In the genomic region with DNA sequence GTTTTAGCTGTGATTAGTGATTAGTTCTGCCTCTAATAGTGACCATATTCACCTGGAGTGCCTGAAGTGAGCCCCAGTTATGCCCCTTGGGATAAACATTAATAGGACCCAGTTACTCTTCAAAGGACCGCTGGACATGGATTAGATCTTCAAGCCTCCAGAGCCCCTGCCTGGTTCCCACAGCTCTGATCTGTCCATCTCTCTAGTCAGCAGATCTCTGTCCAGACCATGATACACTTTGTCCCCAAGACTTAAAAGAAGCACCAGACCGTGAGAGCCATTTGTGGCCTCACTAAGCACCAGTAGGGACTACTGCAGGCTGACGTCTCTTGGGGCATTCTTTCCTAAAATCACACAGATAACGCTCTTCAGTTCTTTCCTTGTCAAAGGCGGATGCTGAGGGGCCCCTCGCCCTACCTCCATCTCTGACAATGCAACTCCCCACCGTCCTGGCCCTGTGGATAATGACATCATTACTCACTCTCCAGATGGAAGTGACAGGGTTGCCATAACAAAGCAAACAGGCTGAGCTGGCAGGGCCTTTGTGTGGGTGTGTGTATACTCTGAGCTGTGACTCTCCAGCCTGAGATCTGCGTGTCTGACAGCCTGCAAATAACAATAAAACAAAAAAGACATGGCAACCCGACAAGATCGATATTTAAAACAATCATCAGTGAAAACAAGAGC, we compare ENCODE assay signal across 9 mouse cellular contexts. TPM values are rescaled to one million over a fixed set of nuclear protein-coding genes. Genes with fewer than 3 reads are reported as not detected.
DNase-seq lines count a peak whose midpoint lies in the region; ATAC-seq lines count a peak whose summit lies in the region.
"Had no signal": no experiment of that assay in that cellular context is flagged by ENCODE, and none has a peak within 500 bp of the region (broad histone marks: within the 10 kb centered on the region; RNA-seq: fewer than 3 reads in every experiment).

No protein-coding gene starts in this region.

- 4% methylated on average over 10 of the region's 10 CpGs for WGBS in forebrain, embryonic 14.5 days
- WGBS in hindbrain, embryonic 12.5 days: 11% methylated on average over 10 of the region's 10 CpGs

- H3K9me3 ChIP-seq in forebrain, embryonic 14.5 days (replicated peaks; ENCODE audit: control insufficient read depth, low read length): no peaks in the 10 kb centered on the region
- H3K9me3 ChIP-seq in hindbrain, embryonic 12.5 days (replicated peaks): no peaks in the 10 kb centered on the region

- H3K36me3 ChIP-seq in forebrain, embryonic 14.5 days (ENCODE audit: control insufficient read depth, insufficient read depth, low read length): no peaks in the 10 kb centered on the region
- H3K36me3 ChIP-seq in hindbrain, embryonic 12.5 days: no peaks in the 10 kb centered on the region

- peak overlapping the region; percentile 45 for H3K9ac ChIP-seq in forebrain, embryonic 14.5 days (ENCODE audit: low read length)
- H3K9ac ChIP-seq in hindbrain, embryonic 12.5 days: peak overlapping the region; percentile 51

- DNase-seq in frontal cortex, postnatal 14 days (ENCODE audit: low spot score in 2 of 2): no peak
- DNase-seq in forebrain, embryonic 14.5 days (ENCODE audit: low spot score): peak; percentile 86
- DNase-seq in layer of hippocampus, postnatal 10 days (ENCODE audit: low spot score in 2 of 2): peak; percentile 53 to 60
- peak; percentile 85 for DNase-seq in mesoderm, embryonic 11.5 days (ENCODE audit: low read depth, low spot score)
- peak; percentile 47 for DNase-seq in telencephalon, adult 2 months (ENCODE audit: low read depth, low spot score)
- no peak for DNase-seq in thymus, postnatal 25 days

- peak; percentile 54 for ATAC-seq in frontal cortex, adult (ENCODE audit: low TSS enrichment)
- peak; percentile 92 for ATAC-seq in forebrain, embryonic 14.5 days
- ATAC-seq in hindbrain, embryonic 12.5 days (ENCODE audit: low FRiP score): peak; percentile 92

- peak overlapping the region; percentile 80 for H3K27ac ChIP-seq in forebrain, embryonic 14.5 days (ENCODE audit: low read depth, low read length)
- H3K27ac ChIP-seq in hindbrain, embryonic 12.5 days: peak overlapping the region; percentile 95

- peaks cover 20% of the 10 kb centered on the region for H3K4me1 ChIP-seq in forebrain, embryonic 14.5 days (ENCODE audit: control insufficient read depth, insufficient read depth, low read length)
- peaks cover 30% of the 10 kb centered on the region for H3K4me1 ChIP-seq in hindbrain, embryonic 12.5 days

- H3K4me2 ChIP-seq in forebrain, embryonic 14.5 days (ENCODE audit: low read length): peak overlapping the region; percentile 21; the same call in 1 of the 2 replicates
- peak overlapping the region; percentile 36; the same call in 1 of the 2 replicates for H3K4me2 ChIP-seq in hindbrain, embryonic 12.5 days (replicated peaks)

- H3K27me3 ChIP-seq in forebrain, embryonic 14.5 days (replicated peaks; ENCODE audit: control insufficient read depth, insufficient read depth, low read length): no peaks in the 10 kb centered on the region
- no peaks in the 10 kb centered on the region for H3K27me3 ChIP-seq in hindbrain, embryonic 12.5 days
- H3K27me3 ChIP-seq: CH12.LX had no signal

- H3K4me3 ChIP-seq in forebrain, embryonic 14.5 days (ENCODE audit: low read depth, low read length): no peak overlapping the region
- no peak overlapping the region for H3K4me3 ChIP-seq in hindbrain, embryonic 12.5 days

RNA-seq across cellular contexts. Expression of a gene that starts 26.8 kb away (rescaled TPM):
- polyA plus RNA-seq in forebrain, embryonic 14.5 days (2014; fragmentation: Nextera tagmentation; extraction: Ambion mirVana): 137 and 143 TPM in 2 replicates
- 158 and 163 TPM in 2 replicates for polyA plus RNA-seq in hindbrain, embryonic 12.5 days (2016; fragmentation: Nextera tagmentation; extraction: Ambion mirVana)
- 100 to 1,000 TPM; 123 to 140 TPM for total RNA-seq in layer of hippocampus, postnatal 10 days (2021)

Comparison
In these comparisons a context has a peak if more than half of its experiments do, and no peak if none do; other contexts are left out.
1. DNase-seq: peak in forebrain, embryonic 14.5 days (single experiment), layer of hippocampus, postnatal 10 days (2 of 2), mesoderm, embryonic 11.5 days (single experiment) and telencephalon, adult 2 months (single experiment); none in frontal cortex, postnatal 14 days (0 of 2) and thymus, postnatal 25 days (single experiment).
2. Peak in every context shown above with its lines, with median percentiles within 50 percentile points of each other: ATAC-seq.